Mouse (Mus musculus) right cerebral cortex, postnatal 25 days (tissue): ENCODE results near the gene Sh2d2a.
A peak's percentile ranks its signal among the peaks of the same experiment; 100 is the strongest.
"Not testable (repeated sequence)": the region's sequence is repeated elsewhere in the genome, so short reads cannot be mapped to it uniquely, and the experiment has no call there.

Source experiments
- DNase-seq: peaks from one replicate; pipeline ENCODE4 v3.0.0; 2022

Gene Sh2d2a

DNA sequence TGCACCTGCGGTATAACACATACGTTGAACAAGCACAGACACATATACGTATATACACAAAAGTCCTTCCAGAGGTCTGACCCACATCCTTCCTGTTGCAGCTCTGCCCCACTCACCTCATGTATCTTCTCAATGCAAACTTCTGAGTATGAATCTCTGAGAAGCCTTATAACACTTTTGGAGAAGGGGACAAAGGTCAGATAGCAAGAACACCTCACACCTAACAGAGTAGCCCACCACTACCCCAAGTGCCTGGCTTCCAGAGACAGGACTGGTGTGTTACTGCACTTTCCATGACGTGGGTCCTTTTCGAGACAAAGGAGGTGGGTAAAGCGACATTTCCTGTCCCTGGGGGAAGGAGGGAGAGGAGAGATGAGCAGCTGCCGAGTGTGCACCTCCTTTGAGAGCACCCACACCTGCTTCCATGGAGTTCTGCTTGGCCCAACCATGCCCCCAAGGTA, at the start of gene Sh2d2a:
TSS of gene Sh2d2a (plus strand) at position 106 of the 461 bp plus-strand sequence.
- no peak for DNase-seq

DNA sequence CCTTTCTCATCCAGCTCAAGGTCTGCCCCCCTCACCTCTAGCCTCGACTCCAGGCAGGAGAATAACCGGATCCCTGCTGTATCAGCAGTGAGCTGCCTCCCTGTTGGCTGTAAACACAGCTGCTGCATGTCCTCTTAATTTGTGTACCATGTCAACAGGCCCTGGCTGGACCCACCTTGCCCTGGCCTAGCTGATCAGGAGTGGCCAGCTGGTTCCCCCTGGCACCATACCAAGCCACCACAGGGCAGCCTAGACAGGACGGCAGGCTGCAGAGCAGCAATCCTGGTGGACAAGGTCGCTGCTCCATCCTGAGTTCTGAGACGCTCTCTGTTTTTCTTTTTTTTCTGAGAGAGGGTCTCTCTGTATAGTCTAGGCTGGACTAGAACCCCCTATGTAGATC, 44.9 kb upstream of the Sh2d2a start:
- no peak for DNase-seq

DNA sequence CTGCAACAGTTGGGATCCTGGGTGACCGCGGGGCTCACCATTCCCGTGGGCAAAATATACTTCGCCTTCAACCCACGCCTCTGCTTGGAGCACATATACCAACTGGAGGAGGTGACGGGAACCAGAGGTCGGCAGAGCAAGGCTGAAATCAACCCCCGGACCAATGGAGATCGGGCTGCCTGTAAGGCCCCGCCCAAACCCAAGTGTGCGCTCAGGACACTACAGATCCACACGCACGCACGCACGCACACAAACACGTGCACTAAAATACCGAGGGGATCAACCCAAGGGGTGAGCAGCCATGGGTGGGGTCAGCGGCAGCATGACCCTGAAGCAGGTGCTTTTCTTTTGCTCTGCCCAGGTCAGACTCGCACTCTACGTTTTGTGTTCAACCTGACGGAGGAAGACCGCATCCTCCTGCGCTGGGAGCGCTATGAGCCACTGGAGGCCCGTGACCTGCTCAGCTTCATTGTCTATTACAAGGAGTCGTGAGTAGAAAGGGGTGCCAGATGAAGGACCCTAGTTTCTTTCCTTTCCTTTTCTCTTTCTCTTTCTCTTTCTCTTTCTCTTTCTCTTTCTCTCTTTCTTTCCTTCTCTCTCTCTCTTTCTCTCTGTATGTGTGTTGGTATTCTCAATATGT, 42.4 kb upstream of the Sh2d2a start:
- no peak for DNase-seq

DNA sequence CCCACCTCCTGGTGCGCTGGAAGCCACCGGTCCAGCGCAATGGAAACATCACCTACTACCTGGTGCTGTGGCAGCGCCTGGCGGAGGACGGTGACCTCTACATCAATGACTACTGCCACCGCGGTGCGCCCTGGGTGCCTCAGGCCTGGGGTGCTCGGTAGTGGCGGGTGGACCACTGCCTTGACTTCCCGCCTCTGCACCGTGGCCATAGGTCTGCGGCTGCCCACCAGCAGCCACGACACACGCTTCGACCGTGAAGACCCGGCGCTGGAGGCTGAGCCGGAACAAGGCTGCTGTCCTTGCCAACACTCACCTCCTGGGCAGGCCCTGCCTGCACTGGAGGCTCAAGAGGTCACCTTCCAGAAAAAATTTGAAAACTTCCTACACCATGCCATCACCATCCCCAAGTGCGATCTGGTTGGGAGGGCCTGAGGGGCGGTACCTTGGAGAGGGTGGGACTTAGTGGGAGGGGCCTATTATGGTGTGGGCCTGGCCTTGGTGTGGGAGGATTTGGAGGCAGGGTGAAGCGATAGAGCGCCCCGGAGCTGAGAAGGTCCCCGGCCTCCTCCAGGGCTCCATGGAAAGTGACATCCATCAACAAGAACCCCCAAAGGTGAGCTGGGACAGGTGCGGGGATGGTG, 37.1 kb upstream of the Sh2d2a start:
- no peak for DNase-seq

DNA sequence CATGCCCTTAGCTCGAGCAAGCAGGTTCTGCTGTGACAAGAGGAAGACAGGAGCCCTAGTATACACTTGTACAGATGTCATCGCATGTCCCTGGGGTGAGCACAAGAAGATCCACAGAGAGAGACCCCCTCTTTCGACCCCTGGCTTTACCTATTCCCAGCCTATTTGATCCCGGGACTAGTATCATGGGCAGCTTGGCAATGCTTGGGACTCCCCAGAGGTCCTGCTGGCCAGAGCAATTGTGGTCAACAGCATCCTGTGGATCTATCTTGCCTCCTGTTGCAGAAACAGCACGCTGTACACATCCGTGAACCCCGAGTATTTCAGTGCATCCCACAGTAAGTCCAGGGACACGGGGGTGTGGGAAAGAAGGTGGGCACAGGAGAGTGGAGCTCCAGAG, 35.3 kb upstream of the Sh2d2a start:
- no peak for DNase-seq

DNA sequence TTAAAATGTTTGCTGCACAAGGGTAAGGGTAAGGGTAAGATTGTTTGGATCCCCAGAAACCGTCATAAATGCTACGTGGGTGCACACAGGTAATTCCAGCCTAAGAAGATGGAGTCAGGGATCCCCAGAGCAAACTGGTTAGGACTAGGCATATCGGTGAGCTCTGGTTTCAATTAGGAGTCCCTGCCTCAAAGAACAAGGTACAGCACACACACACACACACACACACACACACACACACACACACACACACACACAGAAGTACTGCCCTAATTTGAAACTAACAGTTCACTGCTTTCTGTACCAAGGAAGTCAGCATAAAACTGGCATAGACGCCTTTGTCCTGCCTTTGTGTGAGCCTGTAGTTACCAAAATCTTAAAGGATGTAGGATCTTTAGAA, 34.1 kb upstream of the Sh2d2a start:
- no peak for DNase-seq

DNA sequence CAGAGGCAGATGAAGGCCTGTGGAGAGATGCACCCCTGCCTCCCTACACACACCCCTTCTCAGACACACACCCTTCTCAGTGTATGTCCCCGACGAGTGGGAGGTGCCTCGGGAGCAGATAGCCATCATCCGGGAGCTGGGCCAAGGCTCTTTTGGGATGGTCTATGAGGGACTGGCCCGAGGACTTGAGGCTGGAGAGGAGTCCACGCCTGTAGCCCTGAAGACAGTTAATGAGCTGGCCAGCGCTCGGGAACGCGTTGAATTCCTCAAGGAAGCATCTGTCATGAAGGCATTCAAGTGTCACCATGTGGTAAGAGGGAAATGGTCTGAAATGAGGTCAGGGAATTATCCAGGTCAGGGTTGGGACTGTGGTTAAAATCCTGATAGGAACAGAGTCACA, 33.7 kb upstream of the Sh2d2a start:
- no peak for DNase-seq

DNA sequence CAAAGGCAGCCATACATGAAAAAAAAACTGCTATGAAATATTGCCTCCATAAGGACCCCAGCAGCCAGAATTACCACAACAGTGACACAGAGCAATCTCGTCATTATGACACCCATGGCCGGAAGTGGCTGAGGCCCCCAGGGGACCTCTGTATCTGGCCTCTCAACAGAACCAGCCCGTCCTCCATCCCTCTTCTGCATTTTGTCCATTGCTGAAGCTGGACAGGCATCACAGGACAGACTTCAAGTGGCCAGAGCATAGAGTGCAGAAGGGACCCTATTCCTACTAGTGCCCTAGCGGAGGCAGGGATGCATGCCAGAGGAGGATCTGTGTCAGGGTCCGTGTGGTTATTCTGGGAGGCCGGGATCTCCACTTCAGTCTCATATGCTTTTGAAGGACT, 30.4 kb upstream of the Sh2d2a start:
- DNase-seq, result no peak

DNA sequence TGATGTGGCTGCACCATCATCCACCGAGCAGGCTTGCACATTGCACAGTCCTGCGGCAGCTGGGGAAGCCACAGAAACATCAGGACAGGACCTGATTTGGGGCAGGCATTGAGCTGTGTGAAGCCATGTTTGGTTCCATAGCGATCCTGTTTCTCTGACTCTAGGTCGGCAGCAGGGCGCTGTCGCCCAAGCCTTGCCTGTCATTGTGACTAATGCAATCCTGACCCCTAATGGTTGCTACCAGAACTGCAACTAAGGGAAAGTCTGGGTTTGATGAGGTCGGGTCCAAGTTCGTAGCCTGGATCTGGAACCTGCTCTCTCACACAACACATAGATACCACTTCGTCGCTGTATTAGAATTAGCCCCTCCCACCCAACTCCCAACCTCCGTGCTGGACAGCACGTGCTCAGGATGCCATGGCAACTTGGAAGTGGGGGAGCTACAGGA, 29.9 kb upstream of the Sh2d2a start:
- peak; percentile 50 for DNase-seq

DNA sequence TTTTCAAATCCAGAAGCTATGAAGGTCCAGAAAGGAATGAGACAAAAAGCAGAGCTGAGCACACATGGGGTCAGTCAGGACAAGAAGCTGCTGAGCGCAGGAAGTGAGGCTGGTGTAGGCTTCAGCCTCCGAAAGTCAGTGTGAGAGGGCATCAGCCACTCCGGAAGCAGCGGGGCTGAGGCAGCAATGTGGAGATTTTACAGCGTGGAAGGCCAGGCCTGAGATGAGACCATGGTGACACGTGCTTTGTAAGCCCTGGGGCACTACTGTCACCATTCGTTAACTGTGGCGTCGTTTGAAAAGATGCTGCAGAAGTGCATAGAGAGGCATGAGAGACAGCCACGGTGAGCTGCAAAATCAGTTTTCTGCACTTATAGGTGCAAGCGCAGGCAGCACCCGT, 28.3 kb upstream of the Sh2d2a start:
- DNase-seq, result no peak

DNA sequence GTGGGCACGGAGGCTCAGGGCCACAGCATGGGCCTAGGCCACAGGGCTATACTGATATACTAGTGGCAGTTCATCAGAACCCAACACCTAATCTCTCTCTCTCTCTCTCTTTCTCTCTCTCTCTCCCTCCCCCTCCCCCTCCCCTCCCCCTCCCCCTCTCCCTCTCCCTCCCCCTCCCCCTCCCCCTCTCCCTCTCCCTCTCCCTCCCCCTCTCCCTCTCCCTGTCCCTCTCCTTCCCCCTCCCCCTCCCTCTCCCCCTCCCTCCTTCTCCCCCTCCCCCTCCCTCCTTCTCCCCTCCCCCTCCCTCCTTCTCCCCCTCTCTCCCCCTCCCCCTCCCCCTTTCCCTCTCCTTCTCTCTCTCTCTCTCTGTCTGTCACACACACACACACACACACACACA, 22.3 kb upstream of the Sh2d2a start, which contains the start of gene Pear1:
TSS of gene Pear1 (minus strand) at position 101 of the 400 bp plus-strand sequence.
- not testable (repeated sequence) for DNase-seq

DNA sequence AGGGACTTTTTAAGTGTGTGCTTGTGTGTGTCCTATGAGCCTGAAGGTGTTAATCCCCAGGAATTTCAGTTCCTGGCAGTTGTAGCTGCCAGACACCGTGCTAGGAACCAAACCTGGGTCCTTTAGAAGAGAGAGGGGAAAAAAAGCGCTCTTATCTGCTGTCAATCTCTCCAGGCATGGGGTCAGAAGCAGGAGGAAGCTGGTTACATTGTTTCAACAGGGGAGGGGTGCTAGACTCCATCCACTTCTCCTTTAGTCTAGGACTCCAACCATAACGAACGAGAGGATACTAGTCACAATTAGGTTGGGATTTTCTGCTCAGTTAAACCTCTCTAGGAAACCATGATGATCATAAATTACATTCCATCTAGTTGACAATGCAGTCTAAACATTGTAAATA, 18.1 kb upstream of the Sh2d2a start:
- no peak for DNase-seq

DNA sequence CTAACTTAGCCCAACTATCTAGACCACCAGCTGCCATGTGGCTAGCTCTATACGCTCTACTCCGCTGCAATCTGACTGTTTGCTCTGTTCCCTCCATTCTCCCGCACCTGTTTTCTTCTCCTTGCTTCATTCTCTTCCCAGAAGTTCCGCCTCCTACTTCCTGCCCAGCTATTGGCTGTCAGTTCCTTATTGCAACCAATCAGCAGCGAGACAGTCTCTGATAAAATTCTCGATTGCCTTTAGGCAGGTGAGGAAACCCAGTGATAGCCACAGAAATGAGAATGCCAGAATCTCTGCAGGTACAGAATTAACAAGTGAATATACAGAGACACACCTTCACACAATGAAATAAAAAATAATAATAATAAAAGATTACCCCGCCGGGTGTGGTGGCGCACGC, 17.5 kb upstream of the Sh2d2a start:
- no peak for DNase-seq

DNA sequence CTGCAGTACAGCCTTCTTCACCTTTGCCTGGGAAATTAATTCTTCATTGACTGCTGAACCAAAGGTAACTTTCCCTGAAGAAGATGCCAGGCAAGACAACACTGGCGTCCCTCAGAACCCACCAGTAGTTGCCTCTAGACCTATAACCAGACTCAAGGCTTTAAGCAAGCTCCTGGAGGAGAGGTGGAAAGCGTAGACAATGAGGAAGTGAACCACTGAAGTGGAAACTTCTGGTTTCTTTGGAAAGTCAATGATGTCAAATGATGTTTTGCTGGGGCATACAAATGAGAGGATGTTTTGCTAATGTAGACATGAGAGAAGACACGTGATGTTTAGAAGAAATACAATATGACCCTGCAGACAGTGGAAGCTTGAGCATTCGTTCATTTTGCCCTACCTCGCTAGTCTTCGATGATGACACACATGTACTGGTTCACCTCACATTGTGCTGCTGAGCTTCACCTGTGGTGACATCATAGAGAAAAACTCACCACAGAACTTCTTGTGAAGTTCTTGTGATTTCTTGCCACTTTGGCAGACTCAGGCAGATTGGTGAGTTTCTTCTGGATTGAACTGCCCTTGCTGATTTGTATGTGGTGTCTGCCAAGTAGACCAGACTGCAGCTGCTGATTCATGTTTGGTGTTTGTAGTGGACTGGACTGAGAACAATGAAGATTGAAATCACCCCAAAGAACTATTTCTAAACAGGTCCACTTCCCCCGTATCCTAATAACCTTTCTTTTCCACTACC, 14.3 kb upstream of the Sh2d2a start:
- DNase-seq, result no peak

DNA sequence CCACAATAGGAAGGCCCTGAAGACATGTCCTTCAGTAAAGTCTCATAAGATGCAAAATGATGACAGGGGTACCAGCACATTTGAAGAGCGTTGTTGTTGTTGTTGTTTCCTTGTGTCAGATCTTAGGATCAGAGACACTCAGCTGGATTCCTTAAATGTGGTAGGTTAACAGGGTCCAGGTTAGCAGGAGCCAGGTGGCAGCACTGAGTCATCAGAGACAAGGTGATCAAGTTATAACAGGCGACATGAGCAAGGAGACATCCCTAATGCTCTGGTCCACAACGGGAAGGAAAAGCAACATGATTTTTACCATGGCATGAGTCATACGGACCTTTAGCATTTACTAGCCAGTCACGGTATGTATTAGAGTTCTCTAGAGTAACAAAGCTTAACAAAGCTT, 13.1 kb upstream of the Sh2d2a start:
- no peak for DNase-seq

DNA sequence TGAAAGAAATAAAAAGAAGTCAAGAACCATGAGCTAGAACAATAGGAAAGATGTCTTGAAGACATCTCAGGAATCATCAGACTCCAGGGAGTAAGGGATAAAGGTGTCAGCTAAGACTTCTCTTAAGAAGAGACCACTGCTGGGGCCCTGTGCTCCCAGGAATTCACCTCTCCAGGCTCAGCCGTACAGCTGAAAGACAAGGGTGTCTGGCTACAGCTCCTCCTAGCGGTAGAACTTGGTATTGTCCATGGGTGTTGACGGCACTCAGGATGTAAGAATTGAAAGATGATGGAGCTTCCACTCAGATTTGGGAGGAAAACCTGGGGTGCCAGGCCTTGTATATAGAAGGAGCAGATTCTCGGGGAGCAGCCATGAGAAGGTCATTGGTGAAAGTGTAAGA, 7.9 kb upstream of the Sh2d2a start:
- peak; percentile 50 for DNase-seq

DNA sequence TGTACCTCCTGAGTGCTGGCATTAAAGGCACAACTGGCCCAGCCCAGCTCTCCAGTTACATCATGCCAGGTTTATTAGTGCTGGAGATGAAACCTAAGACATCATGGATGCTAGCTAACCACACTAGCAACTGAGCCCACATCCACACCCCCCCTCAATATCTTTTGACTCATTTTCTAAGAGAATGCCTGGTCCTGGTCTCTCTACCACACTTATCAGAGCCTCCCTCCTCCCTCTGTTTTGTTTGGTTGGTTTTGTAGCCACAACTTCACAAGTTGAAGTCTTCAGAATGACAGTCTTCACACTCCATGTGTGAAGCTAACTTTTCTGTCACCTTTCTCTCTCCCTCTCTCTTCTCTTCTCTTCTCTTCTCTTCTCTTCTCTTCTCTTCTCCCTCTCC, 5.7 kb upstream of the Sh2d2a start:
- no peak for DNase-seq

DNA sequence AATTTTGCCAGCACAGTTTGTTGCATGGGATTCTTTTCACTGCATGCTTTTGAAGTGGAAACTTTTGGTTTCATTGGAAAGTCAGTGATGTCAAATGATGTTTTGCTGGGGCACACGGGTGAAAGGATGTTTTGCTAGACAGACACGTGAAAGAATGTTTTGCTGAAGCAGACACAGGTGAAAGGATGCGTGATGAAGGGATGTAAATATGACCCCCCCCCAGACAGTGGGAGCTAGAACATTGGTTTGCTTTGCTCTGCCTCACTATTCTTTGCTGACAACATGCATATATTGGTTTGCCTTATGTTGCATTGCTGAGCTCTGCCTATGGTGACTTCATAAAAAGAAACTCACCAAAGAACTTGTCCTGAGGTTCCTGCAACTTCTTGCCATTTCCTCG, 1.6 kb upstream of the Sh2d2a start:
- DNase-seq, result no peak

DNA sequence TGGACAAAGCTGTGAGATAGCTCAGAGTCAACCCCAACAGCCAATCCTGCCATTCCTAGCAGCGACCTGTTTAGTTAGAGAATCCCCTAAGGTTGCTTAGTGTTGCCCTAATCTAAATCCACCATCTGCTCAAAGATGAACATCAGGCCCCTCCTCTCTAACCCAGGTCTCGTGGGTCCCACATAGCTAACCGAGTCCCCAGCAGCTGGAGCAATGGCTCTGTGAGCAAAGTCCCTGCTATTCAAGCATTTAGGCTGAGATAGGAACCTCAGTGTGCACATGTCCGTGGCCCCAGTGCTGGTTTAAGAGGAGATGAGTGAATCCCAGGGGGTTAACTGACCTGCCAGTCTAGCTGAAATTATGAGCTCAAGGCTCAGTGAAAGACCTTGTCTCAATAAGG, 369 bp upstream of the Sh2d2a start:
- DNase-seq, result no peak

DNA sequence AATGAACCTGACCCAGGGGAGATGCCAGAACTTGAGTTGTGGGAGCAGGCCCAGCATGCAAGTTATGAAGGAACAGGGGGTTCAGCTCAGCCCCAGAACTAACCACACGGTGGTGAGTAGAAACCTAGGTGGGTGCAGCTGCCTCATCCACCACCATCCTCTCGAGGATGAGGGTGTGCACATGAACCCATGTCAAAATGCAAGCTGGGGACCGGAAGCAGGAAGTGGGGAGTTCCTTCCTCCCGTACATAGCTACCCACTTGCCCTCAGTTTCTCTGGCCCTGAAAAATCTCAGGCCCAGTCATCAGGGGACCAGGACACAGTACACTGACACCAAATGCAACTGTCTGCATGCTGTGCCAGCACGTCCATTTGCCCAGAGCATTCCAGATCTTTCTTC, 1.1 kb downstream of the Sh2d2a start:
- no peak for DNase-seq

DNA sequence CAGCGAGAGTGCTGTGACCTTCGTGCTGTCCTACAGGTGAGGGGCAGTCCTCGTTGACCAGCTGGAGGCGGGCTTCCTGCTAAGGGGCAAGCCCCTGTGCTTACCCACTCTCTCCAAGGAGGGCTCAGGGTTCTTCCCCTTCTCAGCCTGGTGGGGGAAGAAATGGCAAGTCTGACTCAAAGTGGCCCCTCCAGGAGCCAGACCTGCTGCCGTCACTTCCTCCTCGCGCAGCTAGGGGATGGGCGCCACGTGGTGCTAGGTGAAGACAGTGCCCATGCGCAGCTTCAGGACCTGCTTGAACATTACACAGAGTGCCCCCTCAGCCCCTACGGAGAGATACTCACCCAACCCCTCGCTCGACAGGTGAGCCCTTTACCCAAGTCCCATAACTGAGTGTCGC, 2.6 kb downstream of the Sh2d2a start:
- DNase-seq, result no peak

DNA sequence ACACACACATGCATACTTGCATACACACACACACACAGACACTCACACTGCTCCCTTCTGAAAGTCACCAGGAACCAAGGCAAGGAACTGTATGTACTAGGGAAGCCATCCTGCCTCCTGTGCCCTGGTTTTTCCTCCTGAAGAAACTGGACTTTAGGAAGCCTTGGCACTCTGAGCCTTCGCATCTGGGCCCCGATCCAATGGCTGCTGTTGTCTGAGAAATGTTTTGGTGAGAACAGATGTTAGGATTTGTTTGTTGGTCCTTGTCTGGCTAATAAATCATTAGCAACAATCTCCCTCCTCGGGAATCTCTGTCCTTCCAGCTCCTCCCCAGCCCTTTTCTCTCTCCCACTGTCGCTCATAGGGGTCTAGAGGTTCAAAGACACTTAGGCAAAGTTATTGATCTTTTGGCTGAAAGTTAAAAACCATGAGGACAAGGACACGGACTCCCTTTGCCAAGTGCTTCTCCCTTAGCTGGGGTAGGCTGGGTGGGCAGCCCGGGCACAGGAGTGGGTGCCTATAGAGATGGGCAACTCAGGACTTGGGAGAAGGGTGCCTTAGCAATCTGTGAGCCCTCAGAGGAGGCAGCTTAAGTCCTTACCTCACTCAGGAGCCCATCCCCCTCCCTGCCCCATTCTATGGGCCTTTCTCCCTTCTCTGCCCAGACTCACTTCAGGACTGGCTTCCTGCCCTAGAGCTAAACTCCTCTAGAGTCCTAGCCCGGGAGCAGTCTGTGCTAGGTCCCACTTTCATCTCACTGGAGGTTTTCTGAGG, 8.4 kb downstream of the Sh2d2a start:
- DNase-seq, result no peak

DNA sequence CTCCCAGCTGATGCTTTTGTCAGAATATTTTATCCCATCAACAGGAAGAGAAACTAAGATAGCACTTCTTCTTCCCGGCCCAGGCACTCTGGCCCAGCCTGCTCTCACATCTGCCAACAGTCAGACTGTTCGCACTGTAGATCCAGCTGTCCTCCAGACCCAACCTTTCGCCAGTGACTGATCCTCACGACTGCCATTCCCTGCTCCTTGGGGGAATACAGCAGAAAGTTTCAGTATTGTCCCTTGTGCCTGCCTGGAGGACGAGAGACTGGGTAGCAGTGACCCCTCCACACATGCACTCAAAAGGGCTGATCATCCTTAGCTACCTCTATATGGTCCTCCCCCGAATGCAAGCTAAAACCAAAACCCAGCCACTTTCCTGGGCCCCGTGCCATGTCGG, 9.4 kb downstream of the Sh2d2a start:
- DNase-seq, result no peak
